Mouse (Mus musculus): ENCODE data around the gene Miox. TPM values are rescaled to one million over a fixed set of nuclear protein-coding genes. Genes with fewer than 3 reads are reported as not detected.
A peak's percentile ranks its signal among the peaks of the same experiment; 100 is the strongest.

Gene Miox
- polyA plus RNA-seq, 1 experiment from 2014 or later: 0.76 TPM

- no peak overlapping the region for H3K4me3 ChIP-seq (ENCODE audit: low read length)
- H3K36me3 ChIP-seq (ENCODE audit: control insufficient read depth, insufficient read depth, low read length): peaks cover 36% of the 10 kb centered on the region
- no peak overlapping the region for H3K9ac ChIP-seq (ENCODE audit: low read depth, low read length)
- H3K27me3 ChIP-seq (ENCODE audit: control insufficient read depth, insufficient read depth, low read length): no peaks in the 10 kb centered on the region
- peaks cover 5% of the 10 kb centered on the region; the same call in 1 of the 2 replicates for H3K4me1 ChIP-seq (ENCODE audit: control insufficient read depth, insufficient read depth, low read length)
- ATAC-seq (ENCODE audit: low FRiP score, low TSS enrichment): no peak
- no peaks in the 10 kb centered on the region for H3K9me3 ChIP-seq (ENCODE audit: control insufficient read depth, low read length)
- H3K4me2 ChIP-seq (replicated peaks; ENCODE audit: low read depth, low read length): no peak overlapping the region
- WGBS: 90% methylated on average over 15 of the region's 15 CpGs
- no peak overlapping the region for H3K27ac ChIP-seq (ENCODE audit: low read depth, low read length)
Measured at GRCm38 (mm10) chr15:89351302-89351701, 17.1 kb downstream of the Miox start.

GRCm38 (mm10) chr15:89352054-89352453 is 17.9 kb downstream of the Miox start:
- no peak for ATAC-seq (ENCODE audit: low FRiP score, low TSS enrichment)

GRCm38 (mm10) chr15:89352795-89353194 is 18.6 kb downstream of the Miox start:
- H3K4me3 ChIP-seq (ENCODE audit: low read length): no peak overlapping the region
- ATAC-seq (ENCODE audit: low FRiP score, low TSS enrichment): no peak
- no peak overlapping the region for H3K9ac ChIP-seq (ENCODE audit: low read depth, low read length)
- H3K4me2 ChIP-seq (replicated peaks; ENCODE audit: low read depth, low read length): no peak overlapping the region
- H3K36me3 ChIP-seq (ENCODE audit: control insufficient read depth, insufficient read depth, low read length): peaks cover 36% of the 10 kb centered on the region
- H3K27ac ChIP-seq (ENCODE audit: low read depth, low read length): no peak overlapping the region
- no peaks in the 10 kb centered on the region for H3K27me3 ChIP-seq (ENCODE audit: control insufficient read depth, insufficient read depth, low read length)
- H3K4me1 ChIP-seq (ENCODE audit: control insufficient read depth, insufficient read depth, low read length): peaks cover 11% of the 10 kb centered on the region
- no peaks in the 10 kb centered on the region for H3K9me3 ChIP-seq (ENCODE audit: control insufficient read depth, low read length)
- WGBS: 94% methylated on average over 12 of the region's 12 CpGs

More at GRCm38 (mm10) chr15:89352054-89352453, 17.9 kb downstream of the Miox start:
- H3K9me3 ChIP-seq (ENCODE audit: control insufficient read depth, low read length): no peaks in the 10 kb centered on the region
- no peak overlapping the region for H3K27ac ChIP-seq (ENCODE audit: low read depth, low read length)
- H3K27me3 ChIP-seq (ENCODE audit: control insufficient read depth, insufficient read depth, low read length): no peaks in the 10 kb centered on the region
- no peak overlapping the region for H3K9ac ChIP-seq (ENCODE audit: low read depth, low read length)
- H3K36me3 ChIP-seq (ENCODE audit: control insufficient read depth, insufficient read depth, low read length): peaks cover 36% of the 10 kb centered on the region
- H3K4me1 ChIP-seq (ENCODE audit: control insufficient read depth, insufficient read depth, low read length): peaks cover 7% of the 10 kb centered on the region; the same call in 1 of the 2 replicates
- 97% methylated on average over 14 of the region's 14 CpGs for WGBS
- H3K4me3 ChIP-seq (ENCODE audit: low read length): no peak overlapping the region
- no peak overlapping the region for H3K4me2 ChIP-seq (replicated peaks; ENCODE audit: low read depth, low read length)

- peak overlapping the region; percentile 89; the same call in 1 of the 2 replicates for H3K9ac ChIP-seq (ENCODE audit: low read depth, low read length)
- 95% methylated on average over 16 of the region's 16 CpGs for WGBS
- peaks cover 36% of the 10 kb centered on the region for H3K36me3 ChIP-seq (ENCODE audit: control insufficient read depth, insufficient read depth, low read length)
- H3K27me3 ChIP-seq (ENCODE audit: control insufficient read depth, insufficient read depth, low read length): no peaks in the 10 kb centered on the region
- peak overlapping the region; percentile 64 for H3K4me2 ChIP-seq (replicated peaks; ENCODE audit: low read depth, low read length)
- H3K27ac ChIP-seq (ENCODE audit: low read depth, low read length): no peak overlapping the region
- peak overlapping the region; percentile 74; the same call in 1 of the 2 replicates for H3K4me3 ChIP-seq (ENCODE audit: low read length)
- peaks cover 16% of the 10 kb centered on the region for H3K4me1 ChIP-seq (ENCODE audit: control insufficient read depth, insufficient read depth, low read length)
- ATAC-seq (ENCODE audit: low FRiP score, low TSS enrichment): no peak
- H3K9me3 ChIP-seq (ENCODE audit: control insufficient read depth, low read length): no peaks in the 10 kb centered on the region
Measured at GRCm38 (mm10) chr15:89353837-89354236, 19.6 kb downstream of the Miox start.

GRCm38 (mm10) chr15:89354455-89354854 is 20.3 kb downstream of the Miox start:
- H3K36me3 ChIP-seq (ENCODE audit: control insufficient read depth, insufficient read depth, low read length): peaks cover 36% of the 10 kb centered on the region
- no peaks in the 10 kb centered on the region for H3K27me3 ChIP-seq (ENCODE audit: control insufficient read depth, insufficient read depth, low read length)
- H3K4me3 ChIP-seq (ENCODE audit: low read length): peak overlapping the region; percentile 74
- H3K9me3 ChIP-seq (ENCODE audit: control insufficient read depth, low read length): no peaks in the 10 kb centered on the region
- 66% methylated on average over 7 of the region's 7 CpGs for WGBS
- peak overlapping the region; percentile 64 for H3K4me2 ChIP-seq (replicated peaks; ENCODE audit: low read depth, low read length)
- no peak overlapping the region for H3K27ac ChIP-seq (ENCODE audit: low read depth, low read length)
- no peak for ATAC-seq (ENCODE audit: low FRiP score, low TSS enrichment)
- H3K4me1 ChIP-seq (ENCODE audit: control insufficient read depth, insufficient read depth, low read length): peaks cover 16% of the 10 kb centered on the region
- H3K9ac ChIP-seq (ENCODE audit: low read depth, low read length): peak overlapping the region; percentile 89

- H3K4me1 ChIP-seq (ENCODE audit: control insufficient read depth, insufficient read depth, low read length): peaks cover 16% of the 10 kb centered on the region
- peak within 1 kb of the TSS; percentile 89 for H3K9ac ChIP-seq (ENCODE audit: low read depth, low read length)
- H3K9me3 ChIP-seq (ENCODE audit: control insufficient read depth, low read length): no peaks in the 10 kb centered on the region
- WGBS: under 1% methylated on average over 63 of the region's 64 CpGs
- peak within 1 kb of the TSS; percentile 64 for H3K4me2 ChIP-seq (replicated peaks; ENCODE audit: low read depth, low read length)
- H3K4me3 ChIP-seq (ENCODE audit: low read length): peak within 1 kb of the TSS; percentile 74
- no peaks in the 10 kb centered on the region for H3K27me3 ChIP-seq (ENCODE audit: control insufficient read depth, insufficient read depth, low read length)
- peaks cover 38% of the 10 kb centered on the region for H3K36me3 ChIP-seq (ENCODE audit: control insufficient read depth, insufficient read depth, low read length)
- ATAC-seq (ENCODE audit: low FRiP score, low TSS enrichment): peak; percentile 90
- H3K27ac ChIP-seq (ENCODE audit: low read depth, low read length): peak within 1 kb of the TSS; percentile 85
Measured at GRCm38 (mm10) chr15:89355241-89356187, 21.3 kb downstream of the Miox start, which contains the start of the genes Lmf2 and Ncaph2. Gene Lmf2 (minus strand): TSS chr15:89355659. Gene Ncaph2 (plus strand): TSS chr15:89355719.

GRCm38 (mm10) chr15:89356372-89356771 is 22.2 kb downstream of the Miox start:
- Histone ChIP-seq H3K4me2 (replicated peaks; ENCODE audit: low read depth, low read length) (peak overlapping the region; percentile 57), H3K9ac (ENCODE audit: low read depth, low read length) (peak overlapping the region; percentile 89), H3K4me1 (ENCODE audit: control insufficient read depth, insufficient read depth, low read length) (peaks cover 16% of the 10 kb centered on the region), H3K4me3 (ENCODE audit: low read length) (peak overlapping the region; percentile 74), H3K9me3 (ENCODE audit: control insufficient read depth, low read length) (no peaks in the 10 kb centered on the region), H3K36me3 (ENCODE audit: control insufficient read depth, insufficient read depth, low read length) (peaks cover 39% of the 10 kb centered on the region), H3K27ac (ENCODE audit: low read depth, low read length) (peak overlapping the region; percentile 85), H3K27me3 (ENCODE audit: control insufficient read depth, insufficient read depth, low read length) (no peaks in the 10 kb centered on the region)
- ATAC-seq (ENCODE audit: low FRiP score, low TSS enrichment): peak; percentile 80
- under 1% methylated on average over 15 of the region's 15 CpGs for WGBS

GRCm38 (mm10) chr15:89358784-89359183 is 24.6 kb downstream of the Miox start:
- no peaks in the 10 kb centered on the region for H3K27me3 ChIP-seq (ENCODE audit: control insufficient read depth, insufficient read depth, low read length)
- peaks cover 38% of the 10 kb centered on the region for H3K36me3 ChIP-seq (ENCODE audit: control insufficient read depth, insufficient read depth, low read length)
- no peak overlapping the region for H3K4me3 ChIP-seq (ENCODE audit: low read length)
- no peak overlapping the region for H3K27ac ChIP-seq (ENCODE audit: low read depth, low read length)
- peaks cover 16% of the 10 kb centered on the region for H3K4me1 ChIP-seq (ENCODE audit: control insufficient read depth, insufficient read depth, low read length)
- 84% methylated on average over 3 of the region's 3 CpGs for WGBS
- no peak for ATAC-seq (ENCODE audit: low FRiP score, low TSS enrichment)
- no peak overlapping the region for H3K4me2 ChIP-seq (replicated peaks; ENCODE audit: low read depth, low read length)
- H3K9ac ChIP-seq (ENCODE audit: low read depth, low read length): no peak overlapping the region
- H3K9me3 ChIP-seq (ENCODE audit: control insufficient read depth, low read length): no peaks in the 10 kb centered on the region

- peaks cover 80% of the 10 kb centered on the region for H3K36me3 ChIP-seq (ENCODE audit: control insufficient read depth, insufficient read depth, low read length)
- H3K9ac ChIP-seq (ENCODE audit: low read depth, low read length): no peak overlapping the region
- 90% methylated on average over 7 of the region's 7 CpGs for WGBS
Measured at GRCm38 (mm10) chr15:89363051-89363450, 28.9 kb downstream of the Miox start.

More at GRCm38 (mm10) chr15:89363051-89363450, 28.9 kb downstream of the Miox start:
- H3K9me3 ChIP-seq (ENCODE audit: control insufficient read depth, low read length): no peaks in the 10 kb centered on the region
- 0 out of 2 replicates have a peak, but pooled peaks cover 3% of the 10 kb centered on the region for H3K4me1 ChIP-seq (ENCODE audit: control insufficient read depth, insufficient read depth, low read length)
- no peak overlapping the region for H3K27ac ChIP-seq (ENCODE audit: low read depth, low read length)
- no peak for ATAC-seq (ENCODE audit: low FRiP score, low TSS enrichment)
- H3K27me3 ChIP-seq (ENCODE audit: control insufficient read depth, insufficient read depth, low read length): no peaks in the 10 kb centered on the region
- H3K4me2 ChIP-seq (replicated peaks; ENCODE audit: low read depth, low read length): no peak overlapping the region
- H3K4me3 ChIP-seq (ENCODE audit: low read length): no peak overlapping the region
